Mouse (Mus musculus) splenic B cell, adult 2 months (primary cell): ENCODE data around the gene Trmt44.

Experiments used
- DNase-seq: peaks from one replicate; pipeline ENCODE4 v3.0.0-alpha.2; 2011; ENCODE audit warnings: low read depth, low spot score
- H3K27me3 ChIP-seq: 2 replicates; pipeline ENCODE4 v1.6.1; 2012; ENCODE audit warnings: mild to moderate bottlenecking, low read length, moderate library complexity, mixed read lengths; ENCODE audit not compliant: control insufficient read depth, poor library complexity, insufficient read depth, severe bottlenecking
- H3K36me3 ChIP-seq: 2 replicates; pipeline ENCODE4 v1.6.1; 2012; ENCODE audit warnings: mild to moderate bottlenecking, low read length, moderate library complexity, mixed read lengths; ENCODE audit not compliant: control insufficient read depth, poor library complexity, insufficient read depth, severe bottlenecking

The Trmt44 gene

DNA sequence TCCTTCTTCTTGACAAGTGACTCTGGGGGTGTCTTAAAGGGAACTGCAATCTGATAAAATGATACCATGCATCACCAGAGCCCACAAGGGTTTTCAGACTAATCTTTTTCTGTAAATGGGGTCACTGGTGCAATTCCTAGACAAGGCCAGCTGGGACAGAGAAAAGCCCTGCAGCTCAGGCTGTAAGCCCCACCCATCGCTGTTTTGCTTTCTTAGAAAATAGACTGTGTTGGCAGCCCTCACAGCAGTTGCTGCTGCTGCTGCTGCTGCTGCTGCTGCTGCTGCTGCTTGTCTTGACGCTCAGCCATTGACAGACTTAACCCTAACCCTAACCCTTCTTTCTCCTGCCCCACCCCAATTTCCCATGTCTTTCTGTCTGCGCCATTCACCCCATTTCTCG, 35.3 kb downstream of the Trmt44 start:
- Histone ChIP-seq H3K36me3 (no peaks in the 10 kb centered on the region), H3K27me3 (no peaks in the 10 kb centered on the region)
- no peak for DNase-seq

GRCm38 (mm10) chr5:35538022-35538421, 36.8 kb downstream of the Trmt44 start:
- Histone ChIP-seq H3K36me3 (no peaks in the 10 kb centered on the region), H3K27me3 (no peaks in the 10 kb centered on the region)
- DNase-seq, result no peak

- no peak for DNase-seq
- H3K36me3 ChIP-seq, result no peaks in the 10 kb centered on the region
These were observed 37.4 kb downstream of the Trmt44 start for GRCm38 (mm10) chr5:35537474-35537873.

DNA sequence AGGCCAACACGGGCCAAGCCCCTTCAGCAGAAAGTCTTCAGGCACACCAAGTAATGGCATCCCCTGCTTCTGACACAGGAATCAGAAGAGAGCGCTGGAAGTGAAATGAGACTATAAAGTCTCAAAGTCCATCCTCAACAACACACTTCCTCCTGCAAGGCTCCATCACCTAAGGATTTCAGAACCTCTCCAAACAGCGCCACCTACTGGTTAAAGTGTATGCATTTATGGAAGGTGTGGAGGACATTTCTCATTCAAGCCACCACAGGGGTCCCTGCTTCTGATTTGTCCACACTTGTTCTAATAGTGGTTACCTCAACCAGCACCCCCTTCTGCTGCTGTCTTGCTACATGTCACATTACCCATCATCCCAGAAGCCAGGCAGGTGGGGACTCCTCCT, 38.6 kb downstream of the Trmt44 start:
- H3K36me3 ChIP-seq, result no peaks in the 10 kb centered on the region
- H3K27me3 ChIP-seq, result no peaks in the 10 kb centered on the region
- peak; percentile 17 for DNase-seq

More at GRCm38 (mm10) chr5:35537474-35537873, 37.4 kb downstream of the Trmt44 start:
- no peaks in the 10 kb centered on the region for H3K27me3 ChIP-seq

GRCm38 (mm10) chr5:35531586-35531985, 43.3 kb downstream of the Trmt44 start:
- DNase-seq, result peak; percentile 17
- no peaks in the 10 kb centered on the region for H3K27me3 ChIP-seq
- H3K36me3 ChIP-seq, result no peaks in the 10 kb centered on the region

GRCm38 (mm10) chr5:35530442-35530841, 44.4 kb downstream of the Trmt44 start:
- Histone ChIP-seq H3K27me3 (no peaks in the 10 kb centered on the region), H3K36me3 (no peaks in the 10 kb centered on the region)
- DNase-seq, result peak; percentile 53

DNA sequence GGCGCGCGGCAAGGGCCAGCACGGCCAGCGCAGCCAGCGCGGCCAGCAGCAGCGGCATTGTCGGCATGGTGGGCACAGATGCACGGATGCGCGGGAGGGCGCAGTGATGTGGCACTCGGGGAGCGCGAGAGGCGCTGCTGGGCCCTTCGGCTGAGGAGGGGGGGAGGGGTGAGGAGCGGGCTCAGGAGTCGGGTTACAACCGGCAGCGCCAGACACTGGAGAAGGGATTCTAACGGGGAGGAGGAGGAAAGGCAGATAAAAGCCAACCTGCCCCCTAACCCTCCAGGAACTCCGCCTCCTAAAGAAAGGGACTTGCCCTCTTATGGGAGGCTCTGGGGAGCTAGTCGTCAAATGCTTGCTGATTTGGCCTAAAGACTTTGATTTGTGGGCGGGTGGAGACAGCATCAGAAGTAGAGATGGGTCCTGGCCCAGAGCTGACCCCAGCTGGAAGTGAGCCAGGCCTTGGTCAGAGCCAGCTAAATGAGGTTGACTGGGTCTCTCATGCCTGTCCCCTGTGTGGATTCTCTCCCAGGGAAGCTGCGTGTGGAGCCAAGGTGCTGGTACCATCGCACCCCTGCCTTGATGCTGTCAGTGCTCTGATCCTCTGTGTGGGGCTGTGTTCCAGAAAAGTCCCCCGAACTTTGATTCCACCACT, 49.3 kb downstream of the Trmt44 start, which contains the start of gene Cpz:
TSS of gene Cpz (minus strand) at position 230 of the 655 bp plus-strand sequence.
- no peak for DNase-seq
- no peaks in the 10 kb centered on the region for H3K36me3 ChIP-seq
- H3K27me3 ChIP-seq, result no peaks in the 10 kb centered on the region

GRCm38 (mm10) chr5:35524381-35524780, 50.5 kb downstream of the Trmt44 start:
- no peak for DNase-seq
- H3K36me3 ChIP-seq, result no peaks in the 10 kb centered on the region
- H3K27me3 ChIP-seq, result no peaks in the 10 kb centered on the region

- Histone ChIP-seq H3K27me3 (no peaks in the 10 kb centered on the region), H3K36me3 (no peaks in the 10 kb centered on the region)
- DNase-seq, result peak; percentile 48
These were observed 51.1 kb downstream of the Trmt44 start for GRCm38 (mm10) chr5:35523735-35524134.

DNA sequence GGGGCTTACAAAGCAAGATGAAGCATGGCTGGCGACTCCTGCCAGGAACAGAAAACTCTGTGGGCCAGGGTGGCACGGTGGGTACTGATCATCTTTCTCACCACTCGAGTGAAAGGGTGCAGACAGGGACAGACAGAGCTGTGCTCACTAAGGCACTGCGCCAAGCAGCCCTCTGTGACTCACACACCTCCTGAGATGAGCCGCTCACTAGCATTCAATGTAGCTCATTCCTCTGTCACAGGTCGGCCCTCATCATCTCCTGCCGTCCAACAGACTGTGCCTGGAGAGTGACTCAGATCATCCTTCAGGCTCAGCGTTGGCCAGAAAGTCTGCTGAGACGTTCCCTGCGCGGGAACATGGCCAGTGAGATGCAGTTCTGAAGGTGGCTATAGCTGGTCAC, 58.1 kb downstream of the Trmt44 start:
- no peaks in the 10 kb centered on the region for H3K27me3 ChIP-seq
- H3K36me3 ChIP-seq, result no peaks in the 10 kb centered on the region
- no peak for DNase-seq

DNA sequence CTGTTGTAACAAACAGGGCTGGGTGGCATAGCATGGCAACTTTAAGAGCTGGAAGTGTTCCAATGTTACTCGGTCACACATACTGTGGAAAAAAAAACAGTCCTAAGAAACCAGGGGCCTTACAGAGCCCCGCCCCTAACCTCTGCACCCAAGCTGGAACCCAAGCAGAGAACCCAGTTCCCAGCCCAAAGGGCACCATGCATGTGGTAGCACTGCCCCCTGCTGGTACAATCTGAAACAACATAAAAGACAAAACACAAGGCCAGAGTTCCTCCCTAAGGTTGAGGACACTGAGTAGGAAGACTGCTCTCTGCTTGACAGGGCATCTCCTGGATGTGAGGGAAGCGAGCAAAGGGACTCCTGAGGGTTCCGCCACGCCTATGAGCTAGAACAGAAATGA, 64.3 kb downstream of the Trmt44 start:
- no peaks in the 10 kb centered on the region for H3K36me3 ChIP-seq
- DNase-seq, result peak; percentile 51

More for the DNA sequence above, 64.3 kb downstream of the Trmt44 start:
- no peaks in the 10 kb centered on the region for H3K27me3 ChIP-seq
